Mouse (Mus musculus) left cerebral cortex, postnatal 10 days (tissue): ENCODE measurements at regions not wholly inside any gene's neighbourhood (a gene's known extent, or its start where the extent isn't known, plus 50 kb on each side); places are given as distances from the start of the nearest gene placed in this dataset.

Experiments used
- DNase-seq, 2 experiments: peaks; one replicate each; pipeline ENCODE4 v3.0.0; 2021 to 2022; ENCODE audit warnings: low spot score in 2 of 2, mixed read lengths in 1 of 2; ENCODE audit errors: extremely low spot score in 1 of 2
- intact Hi-C: fragments of 180-260 bp; cut with DNase I; formaldehyde crosslinking; loops from one replicate; pipeline ENCODE4 v1.15.1; 2025

- intact Hi-C loops: no loop called here
- DNase-seq: no peak
Measured at GRCm38 (mm10) chr3:41328828-41329227, 226.7 kb upstream of the Jade1 start.

GRCm38 (mm10) chr3:41326211-41327104, 229.1 kb upstream of the Jade1 start:
- DNase-seq: no peak
- intact Hi-C loops: no loop called here

- no peak for DNase-seq
- intact Hi-C loops: no loop called here
Measured at GRCm38 (mm10) chr3:41321808-41322207, 233.7 kb upstream of the Jade1 start.

- no peak for DNase-seq
- intact Hi-C loops: no loop called here
Measured at GRCm38 (mm10) chr3:41319214-41319856, 236.2 kb upstream of the Jade1 start.

- intact Hi-C loops: no loop called here
- no peak for DNase-seq
Measured at GRCm38 (mm10) chr3:41318232-41319131, 235.6 kb upstream of the Pgrmc2 start.

- intact Hi-C loops: no loop called here
Measured at GRCm38 (mm10) chr3:41317170-41317569, 234.3 kb upstream of the Pgrmc2 start.

GRCm38 (mm10) chr3:41312492-41312891, 229.6 kb upstream of the Pgrmc2 start:
- intact Hi-C loops: no loop called here
- DNase-seq: no peak

More at GRCm38 (mm10) chr3:41317170-41317569, 234.3 kb upstream of the Pgrmc2 start:
- DNase-seq: no peak

GRCm38 (mm10) chr3:41307400-41308028, 224.7 kb upstream of the Pgrmc2 start:
- intact Hi-C loops: no loop called here

GRCm38 (mm10) chr3:41302805-41303204, 220.0 kb upstream of the Pgrmc2 start:
- no peak for DNase-seq
- intact Hi-C loops: no loop called here

More at GRCm38 (mm10) chr3:41307400-41308028, 224.7 kb upstream of the Pgrmc2 start:
- no peak for DNase-seq

GRCm38 (mm10) chr3:41298776-41299175, 215.9 kb upstream of the Pgrmc2 start:
- intact Hi-C loops: no loop called here

GRCm38 (mm10) chr3:41296152-41296809, 213.4 kb upstream of the Pgrmc2 start:
- intact Hi-C loops: no loop called here
- DNase-seq: no peak

More at GRCm38 (mm10) chr3:41298776-41299175, 215.9 kb upstream of the Pgrmc2 start:
- no peak for DNase-seq

- intact Hi-C loops: no loop called here
- DNase-seq: no peak
Measured at GRCm38 (mm10) chr3:41295150-41295549, 212.3 kb upstream of the Pgrmc2 start.

GRCm38 (mm10) chr3:41290535-41291307, 207.9 kb upstream of the Pgrmc2 start:
- intact Hi-C loops: no loop called here

GRCm38 (mm10) chr3:41288735-41289134, 205.9 kb upstream of the Pgrmc2 start:
- DNase-seq: no peak
- intact Hi-C loops: no loop called here

More at GRCm38 (mm10) chr3:41290535-41291307, 207.9 kb upstream of the Pgrmc2 start:
- DNase-seq: no peak

- intact Hi-C loops: no loop called here
- no peak for DNase-seq
Measured at GRCm38 (mm10) chr3:41288066-41288465, 205.2 kb upstream of the Pgrmc2 start.

GRCm38 (mm10) chr3:41285336-41285735, 202.5 kb upstream of the Pgrmc2 start:
- intact Hi-C loops: no loop called here
- DNase-seq: no peak

- intact Hi-C loops: no loop called here
- peak in 1 of 2 experiments; percentile 49 for DNase-seq
Measured at GRCm38 (mm10) chr3:41284897-41285296, 202.1 kb upstream of the Pgrmc2 start.
